Mouse (Mus musculus) heart, adult 2 months (tissue): Measurements from ENCODE around the gene Ifng. TPM values are rescaled to one million over a fixed set of nuclear protein-coding genes. Genes with fewer than 3 reads are reported as not detected.

Source experiments
- DNase-seq, 2 experiments: peaks; one replicate each; pipeline ENCODE4 v3.0.0; 2021
- H3K27ac ChIP-seq: fragments of 200-600 bp; 2 replicates; pipeline ENCODE4 v1.8.1; 2022
- H3K27me3 ChIP-seq: fragments of 200-500 bp; 2 replicates; pipeline ENCODE4 v1.6.1; 2012; ENCODE audit warnings: mild to moderate bottlenecking, low read length, inconsistent platforms, mixed read lengths; ENCODE audit not compliant: control insufficient read depth, insufficient read depth
- H3K36me3 ChIP-seq: fragments of 200-500 bp; 2 replicates; pipeline ENCODE4 v1.6.1; 2012; ENCODE audit warnings: low read length, inconsistent platforms; ENCODE audit not compliant: control insufficient read depth, insufficient read depth
- H3K4me1 ChIP-seq: fragments of 200-500 bp; 2 replicates; pipeline ENCODE4 v1.6.1; 2011; ENCODE audit warnings: low read length; ENCODE audit not compliant: control insufficient read depth, insufficient read depth
- H3K4me3 ChIP-seq: fragments of 200-600 bp; 2 replicates; pipeline ENCODE4 v1.8.1; 2022
- H3K79me2 ChIP-seq: fragments of 200-500 bp; replicated peaks from 2 replicates; pipeline ENCODE4 v1.6.1; 2012; ENCODE audit warnings: mild to moderate bottlenecking, inconsistent platforms, low read length, moderate library complexity, mixed read lengths; ENCODE audit not compliant: control insufficient read depth, insufficient read depth
- H3K9ac ChIP-seq: fragments of 200-500 bp; 2 replicates; pipeline ENCODE4 v1.6.1; 2012; ENCODE audit warnings: low read depth, mild to moderate bottlenecking, control low read depth, inconsistent platforms, low read length, mixed read lengths
- CTCF ChIP-seq: fragments of 200-600 bp; IDR thresholded peaks from 2 replicates; pipeline ENCODE4 v1.8.1; 2022; ENCODE audit warnings: antibody characterized with exemption, mild to moderate bottlenecking, moderate library complexity
- EP300 ChIP-seq: fragments of 200-500 bp; IDR thresholded peaks from 2 replicates; pipeline ENCODE4 v1.6.1; 2011; ENCODE audit warnings: low read depth, low read length, control low read depth; ENCODE audit not compliant: insufficient read depth
- POLR2A ChIP-seq: fragments of 200-500 bp; IDR thresholded peaks from 2 replicates; pipeline ENCODE4 v1.6.1; 2011; ENCODE audit warnings: mild to moderate bottlenecking, low read depth, low read length, control low read depth; ENCODE audit not compliant: insufficient read depth
- WGBS: fragments of 180-500 bp; shearing (Covaris S2); methylation state at CpG from one replicate; pipeline ENCODE4 v1.1.7; 2018; 5-methylcytosine and 5-hydroxymethylcytosine counted together
- intact Hi-C: fragments of 180-260 bp; cut with DNase I; formaldehyde crosslinking; loops from one replicate; pipeline ENCODE4 v1.15.1; 2025
- polyA plus RNA-seq: library from polyadenylated mRNA; depleted of rRNA; stranded (reverse); fragments of >200 nt; gene quantifications from 2 replicates; pipeline ENCODE4 v1.2.3, GENCODE M21; 2012; rRNA removed
- total RNA-seq, 2 experiments: library from RNA; stranded (reverse); gene quantifications; 2 replicates each; pipeline ENCODE4 v1.2.3; 2021

The Ifng gene
- total and polyA plus RNA-seq, 3 experiments: not detected

DNA sequence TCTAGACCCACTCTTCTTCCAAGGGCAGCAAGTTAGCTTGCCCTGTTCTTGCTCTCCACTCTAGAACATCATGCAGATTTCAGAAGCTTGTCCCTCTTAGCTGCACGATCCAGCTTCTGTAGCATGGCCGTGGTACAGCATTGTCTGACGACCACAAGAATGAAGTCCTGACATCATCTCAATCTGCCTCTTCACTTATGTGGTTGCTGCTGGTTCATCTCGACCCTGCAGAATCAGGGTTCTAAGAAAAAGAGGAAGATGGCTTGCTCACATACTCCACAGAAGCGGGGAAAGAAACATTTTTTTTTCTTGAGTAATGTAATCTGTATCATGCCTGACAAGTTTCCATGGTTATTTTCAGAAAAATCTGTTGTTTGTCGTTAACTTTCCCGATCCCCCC, 39.9 kb downstream of the Ifng start:
- Histone ChIP-seq H3K27ac (no peak overlapping the region), H3K79me2 (no peaks in the 10 kb centered on the region), H3K36me3 (no peaks in the 10 kb centered on the region), H3K27me3 (no peaks in the 10 kb centered on the region), H3K4me1 (no peaks in the 10 kb centered on the region), H3K9ac (no peak overlapping the region), H3K4me3 (no peak overlapping the region)
- TF ChIP-seq EP300: no peak
- TF ChIP-seq POLR2A: no peak
- no peak for TF ChIP-seq CTCF
- 70% methylated on average over 7 of the region's 7 CpGs for WGBS
- intact Hi-C loops: no loop called here
- DNase-seq: no peak

DNA sequence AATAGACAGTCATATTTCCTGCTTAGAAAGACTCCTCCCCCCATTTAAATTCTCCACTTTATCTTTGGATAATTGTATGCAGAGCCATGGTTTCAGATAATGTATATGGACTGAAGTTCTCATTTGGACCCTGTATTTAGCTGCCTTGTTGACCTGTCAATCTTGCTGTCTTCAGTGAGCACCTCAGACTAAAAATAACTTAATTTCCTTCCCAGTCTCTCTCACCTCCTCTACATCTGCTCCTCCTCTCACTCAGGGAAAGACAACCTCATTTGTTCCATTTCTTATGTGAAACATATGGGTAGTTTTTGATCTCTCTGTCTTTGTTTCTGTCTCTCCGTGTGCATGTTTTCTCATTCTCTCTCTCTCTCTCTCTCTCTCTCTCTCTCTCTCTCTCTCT, 53.3 kb downstream of the Ifng start:
- intact Hi-C loops: no loop called here

DNA sequence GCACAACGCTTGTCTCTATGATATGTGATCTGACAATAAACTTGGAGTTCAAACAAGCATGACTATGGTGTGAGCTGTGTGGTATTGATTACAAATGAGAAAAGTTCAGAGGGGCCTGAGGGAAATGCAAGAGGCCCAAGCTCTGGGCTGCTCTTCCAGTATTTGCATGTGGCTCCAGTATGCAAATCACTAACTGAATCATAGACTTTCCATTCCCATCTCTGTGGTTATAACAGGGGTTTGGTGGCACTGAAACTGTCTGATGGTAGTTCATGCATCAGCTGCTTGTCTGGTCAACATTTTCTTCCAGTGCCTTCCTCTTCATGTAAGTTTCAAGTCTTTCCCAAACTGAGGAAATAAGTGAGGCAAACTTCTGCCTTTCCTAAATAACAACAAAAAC, 54.5 kb downstream of the Ifng start:
- H3K4me3 ChIP-seq: no peak overlapping the region
- no peak for TF ChIP-seq EP300
- TF ChIP-seq CTCF: no peak
- no peak for TF ChIP-seq POLR2A
- no peak for DNase-seq
- no peaks in the 10 kb centered on the region for H3K4me1 ChIP-seq
- no peaks in the 10 kb centered on the region for H3K79me2 ChIP-seq
- no peaks in the 10 kb centered on the region for H3K27me3 ChIP-seq
- intact Hi-C loops: no loop called here
- 82% methylated on average over 1 of the region's 1 CpGs for WGBS
- no peak overlapping the region for H3K27ac ChIP-seq
- H3K36me3 ChIP-seq: no peaks in the 10 kb centered on the region
- H3K9ac ChIP-seq: no peak overlapping the region

More for the DNA sequence above, 53.3 kb downstream of the Ifng start:
- no peaks in the 10 kb centered on the region for H3K79me2 ChIP-seq
- WGBS: 55% methylated on average over 1 of the region's 1 CpGs
- DNase-seq: no peak
- TF ChIP-seq CTCF (no peak), EP300 (no peak), POLR2A (no peak)
- H3K27ac ChIP-seq: no peak overlapping the region
- H3K27me3 ChIP-seq: no peaks in the 10 kb centered on the region
- H3K36me3 ChIP-seq: no peaks in the 10 kb centered on the region
- no peaks in the 10 kb centered on the region for H3K4me1 ChIP-seq
- H3K9ac ChIP-seq: no peak overlapping the region
- H3K4me3 ChIP-seq: no peak overlapping the region

Other genes with a start within 250 kb of the Ifng start
- not detected for gene Il22, start 236.1 kb upstream of the Ifng start, total RNA-seq
- not detected in 2 replicates for gene Il22, start 236.1 kb upstream of the Ifng start, polyA plus RNA-seq
- gene Gm32717, start 200.3 kb upstream of the Ifng start, total RNA-seq: under 1 TPM; 0.55 to 0.59 TPM
- not detected in 2 replicates for gene Gm32717, start 200.3 kb upstream of the Ifng start, polyA plus RNA-seq
- under 1 TPM; 0.55 to 0.59 TPM for gene Gm32802, start 182.4 kb upstream of the Ifng start, total RNA-seq
- not detected in 2 replicates for gene Gm32802, start 182.4 kb upstream of the Ifng start, polyA plus RNA-seq
- gene Iltifb, start 146.0 kb upstream of the Ifng start, total RNA-seq: not detected
- not detected in 2 replicates for gene Iltifb, start 146.0 kb upstream of the Ifng start, polyA plus RNA-seq
- gene Gm9040, start 114.1 kb upstream of the Ifng start, total RNA-seq: not detected
- gene Gm9040, start 114.1 kb upstream of the Ifng start, polyA plus RNA-seq: not detected in 2 replicates
- gene Gm9044, start 108.6 kb upstream of the Ifng start, total RNA-seq: not detected
- not detected in 2 replicates for gene Gm9044, start 108.6 kb upstream of the Ifng start, polyA plus RNA-seq
- gene Gm9045, start 103.2 kb upstream of the Ifng start, total RNA-seq: not detected
- not detected in 2 replicates for gene Gm9045, start 103.2 kb upstream of the Ifng start, polyA plus RNA-seq
- not detected for gene Gm9046, start 97.8 kb upstream of the Ifng start, total RNA-seq
- not detected in 2 replicates for gene Gm9046, start 97.8 kb upstream of the Ifng start, polyA plus RNA-seq
- gene Gm9048, start 92.4 kb upstream of the Ifng start, total RNA-seq: not detected
- gene Gm9048, start 92.4 kb upstream of the Ifng start, polyA plus RNA-seq: not detected in 2 replicates
- gene Gm9049, start 86.9 kb upstream of the Ifng start, total RNA-seq: not detected
- gene Gm9049, start 86.9 kb upstream of the Ifng start, polyA plus RNA-seq: not detected in 2 replicates